Mouse (Mus musculus) frontal cortex, adult (tissue): ENCODE results near the gene Rpl32.

ENCODE experiments used
- ATAC-seq: cut with Nextera tagmentation; 2 replicates; pipeline ENCODE4 v1.9.2; 2017; ENCODE audit warnings: mild to moderate bottlenecking, moderate library complexity, mixed read lengths; ENCODE audit not compliant: low TSS enrichment

Rpl32 gene

GRCm38 (mm10) chr6:115808488-115809231 is at the start of gene Rpl32:
Rpl32 (minus strand) TSS chr6:115808747.
- peak; percentile 91 for ATAC-seq

- no peak for ATAC-seq
Observed at GRCm38 (mm10) chr6:115856361-115856745, 47.8 kb upstream of the Rpl32 start.

GRCm38 (mm10) chr6:115855733-115856360 is 47.3 kb upstream of the Rpl32 start:
- ATAC-seq, result no peak

- no peak for ATAC-seq
Observed at GRCm38 (mm10) chr6:115854432-115854831, 45.9 kb upstream of the Rpl32 start.

- no peak for ATAC-seq
Observed at GRCm38 (mm10) chr6:115853985-115854384, 45.4 kb upstream of the Rpl32 start.

GRCm38 (mm10) chr6:115853091-115853813 is 44.7 kb upstream of the Rpl32 start, which contains the start of the genes Mbd4 and Ift122:
Mbd4 (minus strand) TSS chr6:115853371.
Ift122 (plus strand) TSS chr6:115853470.
- ATAC-seq, result peak; percentile 97

- ATAC-seq, result peak; percentile 3; the same call in 1 of the 2 replicates
Observed at GRCm38 (mm10) chr6:115852446-115853090, 44.0 kb upstream of the Rpl32 start.

GRCm38 (mm10) chr6:115848598-115849304 is 40.2 kb upstream of the Rpl32 start:
- no peak for ATAC-seq

GRCm38 (mm10) chr6:115846640-115847411 is 38.3 kb upstream of the Rpl32 start:
- peak; percentile 59 for ATAC-seq

GRCm38 (mm10) chr6:115845006-115845405 is 36.5 kb upstream of the Rpl32 start:
- ATAC-seq, result no peak

- ATAC-seq, result peak; percentile 2; the same call in 1 of the 2 replicates
Observed at GRCm38 (mm10) chr6:115838745-115839144, 30.2 kb upstream of the Rpl32 start.

- ATAC-seq, result peak; percentile 97
Observed at GRCm38 (mm10) chr6:115838161-115838597, 29.6 kb upstream of the Rpl32 start, which contains the start of gene Efcab12. Efcab12 (minus strand) TSS chr6:115838412.

GRCm38 (mm10) chr6:115833861-115834260 is 25.3 kb upstream of the Rpl32 start:
- ATAC-seq, result no peak

- ATAC-seq, result no peak
Observed at GRCm38 (mm10) chr6:115832152-115832850, 23.8 kb upstream of the Rpl32 start.

- no peak for ATAC-seq
Observed at GRCm38 (mm10) chr6:115830779-115831601, 22.4 kb upstream of the Rpl32 start.

GRCm38 (mm10) chr6:115823850-115824464 is 15.4 kb upstream of the Rpl32 start:
- ATAC-seq, result peak; percentile 65; the same call in 1 of the 2 replicates

GRCm38 (mm10) chr6:115821216-115821993 is 12.9 kb upstream of the Rpl32 start:
- no peak for ATAC-seq

GRCm38 (mm10) chr6:115818129-115818528 is 9.6 kb upstream of the Rpl32 start:
- no peak for ATAC-seq
